Mouse (Mus musculus) forebrain, embryonic 15.5 days (tissue): ENCODE measurements around the gene Gcdh. TPM values are rescaled to one million over a fixed set of nuclear protein-coding genes. Genes with fewer than 3 reads are reported as not detected.

Experiments used
- ATAC-seq: fragments of 200-750 bp; cut with Nextera tagmentation; replicated peaks from 2 replicates; pipeline ENCODE4 v1.8.0; 2017; ENCODE audit warnings: mild to moderate bottlenecking, moderate TSS enrichment, moderate library complexity
- H3K27ac ChIP-seq: fragments of 300-500 bp; sonication (generic); replicated peaks from 2 replicates; pipeline ENCODE4 v1.5.1; 2015; ENCODE audit warnings: mild to moderate bottlenecking, inconsistent platforms
- H3K27me3 ChIP-seq: fragments of 300-500 bp; sonication (generic); 2 replicates; pipeline ENCODE4 v1.6.1; 2015; ENCODE audit warnings: inconsistent platforms
- H3K36me3 ChIP-seq: fragments of 300-500 bp; sonication (generic); 2 replicates; pipeline ENCODE4 v1.6.1; 2015; ENCODE audit warnings: mild to moderate bottlenecking, inconsistent platforms
- H3K4me1 ChIP-seq: fragments of 300-500 bp; sonication (generic); 2 replicates; pipeline ENCODE4 v1.6.1; 2015; ENCODE audit warnings: inconsistent platforms
- H3K4me2 ChIP-seq: fragments of 300-500 bp; sonication (generic); replicated peaks from 2 replicates; pipeline ENCODE4 v1.6.1; 2015; ENCODE audit warnings: mild to moderate bottlenecking, inconsistent platforms
- H3K4me3 ChIP-seq: fragments of 300-500 bp; sonication (generic); 2 replicates; pipeline ENCODE4 v1.5.1; 2015; ENCODE audit warnings: mild to moderate bottlenecking, inconsistent platforms
- H3K9ac ChIP-seq: fragments of 300-500 bp; sonication (generic); replicated peaks from 2 replicates; pipeline ENCODE4 v1.6.1; 2015; ENCODE audit warnings: mild to moderate bottlenecking, inconsistent platforms
- H3K9me3 ChIP-seq: fragments of 300-500 bp; sonication (generic); 2 replicates; pipeline ENCODE4 v1.6.1; 2016; ENCODE audit warnings: inconsistent platforms
- WGBS: fragments of 180-500 bp; shearing (Covaris S2); methylation state at CpG from one replicate; pipeline ENCODE4 v1.1.7; 2015; ENCODE audit warnings: mixed read lengths; 5-methylcytosine and 5-hydroxymethylcytosine counted together
- polyA plus RNA-seq: library from polyadenylated mRNA; unstranded; fragments of >200 nt; fragmentation: Nextera tagmentation; extraction: Ambion mirVana; gene quantifications from 2 replicates; pipeline ENCODE4 v1.2.1, GENCODE M21; 2015

Gene Gcdh
- polyA plus RNA-seq, 1 experiment from 2014 or later, result 36.2 TPM

DNA sequence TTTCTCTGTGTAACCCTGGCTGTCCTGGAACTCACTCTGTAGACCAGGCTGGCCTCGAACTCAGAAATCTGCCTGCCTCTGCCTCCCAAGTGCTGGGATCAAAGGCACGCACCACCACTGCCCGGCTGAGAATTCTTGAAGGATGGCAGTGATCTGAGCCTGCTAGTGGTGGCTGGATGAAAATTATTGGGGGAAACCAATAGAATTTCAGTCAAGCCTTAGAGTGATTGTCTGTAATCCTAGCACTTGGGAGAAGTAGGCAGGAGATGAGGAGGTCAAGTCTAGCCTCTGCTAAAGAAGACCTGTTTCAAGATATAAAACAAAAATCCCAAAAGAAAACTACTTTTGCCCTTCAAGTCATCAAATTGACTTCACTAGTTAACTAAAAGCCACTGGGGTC lies 37.3 kb downstream of the Gcdh start:
- no peak overlapping the region for H3K27ac ChIP-seq
- H3K4me3 ChIP-seq, result peak overlapping the region; percentile 63
- peaks cover 18% of the 10 kb centered on the region for H3K4me1 ChIP-seq
- no peak overlapping the region for H3K9ac ChIP-seq
- WGBS, result 96% methylated on average over 3 of the region's 3 CpGs
- H3K9me3 ChIP-seq, result no peaks in the 10 kb centered on the region
- peak; percentile 44 for ATAC-seq
- no peak overlapping the region for H3K4me2 ChIP-seq
- H3K27me3 ChIP-seq, result no peaks in the 10 kb centered on the region
- H3K36me3 ChIP-seq, result peaks cover 11% of the 10 kb centered on the region

GRCm38 (mm10) chr8:84847684-84848435 lies 45.9 kb downstream of the Gcdh start:
- H3K27ac ChIP-seq, result peak overlapping the region; percentile 82
- no peak for ATAC-seq
- peak overlapping the region; percentile 95 for H3K4me3 ChIP-seq
- WGBS, result 48% methylated on average over 6 of the region's 6 CpGs
- H3K4me2 ChIP-seq, result peak overlapping the region; percentile 68
- peak overlapping the region; percentile 70 for H3K9ac ChIP-seq
- H3K9me3 ChIP-seq, result no peaks in the 10 kb centered on the region
- peaks cover 24% of the 10 kb centered on the region for H3K36me3 ChIP-seq
- H3K4me1 ChIP-seq, result peaks cover 34% of the 10 kb centered on the region
- no peaks in the 10 kb centered on the region for H3K27me3 ChIP-seq

DNA sequence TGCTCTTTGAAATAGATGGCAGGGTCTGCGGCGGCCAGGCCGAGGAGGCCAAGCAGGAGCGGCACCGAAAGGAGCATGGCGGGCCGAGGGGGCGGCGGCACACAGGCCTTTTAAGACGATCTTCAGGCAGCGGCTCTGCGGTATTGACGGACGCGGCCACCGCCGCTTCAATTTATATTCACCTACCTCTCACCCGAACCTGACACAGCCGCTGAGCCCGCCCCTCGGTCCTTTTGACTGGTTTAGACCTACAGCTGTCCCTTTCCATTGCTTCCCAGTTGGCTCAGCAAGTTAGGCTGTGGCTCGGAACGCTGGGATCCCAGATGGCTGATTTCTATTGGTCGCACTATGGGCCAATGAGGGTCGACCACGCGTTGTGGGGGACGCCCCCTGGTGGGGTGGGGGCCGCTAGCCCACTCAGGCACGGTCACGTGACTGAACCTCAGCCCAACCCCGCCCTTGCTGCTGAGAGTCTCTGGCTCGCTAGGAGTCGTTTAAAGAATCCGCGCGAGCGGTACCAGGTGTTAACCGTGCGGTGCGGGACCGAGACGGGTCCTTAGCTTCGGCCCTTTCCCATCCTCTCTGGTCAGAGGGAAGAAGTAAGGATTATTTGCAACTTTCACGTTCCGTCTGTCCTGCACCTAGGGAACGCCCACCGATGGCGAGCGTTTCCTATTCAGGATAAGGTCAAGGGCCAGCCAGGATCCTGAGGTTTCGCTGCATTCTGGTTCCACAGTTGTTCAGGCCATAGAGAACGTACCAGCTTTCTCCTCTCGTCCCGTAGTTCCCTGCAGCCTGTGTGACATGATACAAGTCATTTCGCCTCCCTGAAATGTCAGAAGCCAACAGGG lies 46.8 kb downstream of the Gcdh start, which contains the start of gene Calr:
TSS of gene Calr (minus strand) at position 213 of the 851 bp plus-strand sequence.
- Histone ChIP-seq H3K9me3 (no peaks in the 10 kb centered on the region), H3K4me3 (peak within 1 kb of the TSS; percentile 95), H3K9ac (peak within 1 kb of the TSS; percentile 97), H3K27me3 (no peaks in the 10 kb centered on the region), H3K27ac (peak within 1 kb of the TSS; percentile 86), H3K4me2 (peak within 1 kb of the TSS; percentile 78), H3K36me3 (peaks cover 33% of the 10 kb centered on the region), H3K4me1 (peaks cover 37% of the 10 kb centered on the region)
- under 1% methylated on average over 55 of the region's 55 CpGs for WGBS
- ATAC-seq, result peak; percentile 99

GRCm38 (mm10) chr8:84846094-84846721 lies 47.5 kb downstream of the Gcdh start:
- no peaks in the 10 kb centered on the region for H3K9me3 ChIP-seq
- H3K4me2 ChIP-seq, result peak overlapping the region; percentile 78
- H3K9ac ChIP-seq, result peak overlapping the region; percentile 97
- WGBS, result under 1% methylated on average over 30 of the region's 30 CpGs
- no peak for ATAC-seq
- peak overlapping the region; percentile 86 for H3K27ac ChIP-seq
- H3K4me1 ChIP-seq, result peaks cover 37% of the 10 kb centered on the region
- no peaks in the 10 kb centered on the region for H3K27me3 ChIP-seq
- peak overlapping the region; percentile 95 for H3K4me3 ChIP-seq
- peaks cover 41% of the 10 kb centered on the region for H3K36me3 ChIP-seq

DNA sequence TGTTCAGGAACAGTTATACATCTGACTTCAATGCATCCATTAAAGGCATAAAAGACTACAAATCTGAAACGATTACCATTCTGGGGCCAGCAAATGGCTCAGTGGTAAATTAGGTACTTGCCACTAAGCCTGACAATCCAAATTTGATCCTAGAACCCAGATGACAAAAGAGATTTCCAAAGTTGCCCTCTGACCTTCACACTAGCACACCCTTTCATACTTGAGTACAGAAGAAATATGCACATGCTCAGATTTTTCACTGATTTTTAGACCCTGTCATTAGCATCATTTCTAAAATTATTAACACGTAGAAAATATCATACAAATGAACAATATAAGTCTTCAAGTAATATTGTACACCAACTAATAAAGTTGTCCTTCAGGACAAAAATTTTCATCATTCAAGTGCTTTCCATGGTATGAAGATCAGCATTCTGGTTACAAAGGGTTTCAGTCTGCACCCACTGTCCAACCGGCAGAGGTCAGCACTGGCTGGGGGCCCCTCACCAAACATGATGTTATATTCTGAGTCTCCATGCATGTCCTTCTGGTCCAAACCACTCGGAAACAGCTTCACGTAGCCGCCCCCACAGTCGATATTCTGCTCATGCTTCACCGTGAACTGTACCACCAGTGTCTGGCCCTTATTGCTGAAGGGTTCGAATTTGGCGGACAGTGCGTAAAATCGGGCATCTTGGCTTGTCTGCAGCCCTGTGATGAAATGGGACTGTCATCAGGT lies 48.2 kb downstream of the Gcdh start:
- peak overlapping the region; percentile 78 for H3K4me2 ChIP-seq
- ATAC-seq, result no peak
- peak overlapping the region; percentile 95 for H3K4me3 ChIP-seq
- 12% methylated on average over 12 of the region's 12 CpGs for WGBS
- no peaks in the 10 kb centered on the region for H3K9me3 ChIP-seq
- H3K27me3 ChIP-seq, result no peaks in the 10 kb centered on the region
- peak overlapping the region; percentile 97 for H3K9ac ChIP-seq
- H3K27ac ChIP-seq, result peak overlapping the region; percentile 86
- peaks cover 43% of the 10 kb centered on the region for H3K36me3 ChIP-seq
- peaks cover 37% of the 10 kb centered on the region for H3K4me1 ChIP-seq

DNA sequence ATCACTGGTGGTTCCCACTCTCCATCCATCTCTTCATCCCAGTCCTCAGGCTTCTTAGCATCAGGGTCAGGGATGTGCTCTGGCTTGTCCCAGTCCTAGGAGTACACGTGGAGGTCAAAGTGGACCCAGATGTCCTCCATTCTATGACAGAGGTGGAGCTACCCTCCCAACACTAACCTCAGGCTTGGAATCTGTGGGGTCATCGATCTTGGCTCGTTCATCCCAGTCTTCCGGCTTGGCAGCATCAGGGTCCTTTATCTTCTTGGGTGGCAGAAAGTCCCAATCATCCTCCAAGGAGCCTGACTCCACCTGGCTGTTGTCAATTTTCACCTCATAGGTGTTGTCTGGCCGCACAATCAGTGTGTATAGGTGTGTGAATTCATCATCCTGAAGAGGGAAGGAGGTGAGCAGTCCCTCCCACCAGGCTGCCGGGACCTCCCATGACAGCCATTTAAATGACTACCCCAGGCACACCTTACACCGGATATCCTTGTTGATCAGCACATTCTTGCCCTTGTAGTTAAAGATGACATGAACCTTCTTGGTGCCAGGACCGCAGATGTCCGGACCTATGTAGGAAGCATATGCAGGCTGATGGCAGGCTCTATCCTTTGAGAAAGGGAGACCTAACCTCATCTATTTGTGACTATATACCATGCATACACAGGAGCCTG lies 49.2 kb downstream of the Gcdh start:
- Histone ChIP-seq H3K27me3 (no peaks in the 10 kb centered on the region), H3K4me1 (peaks cover 42% of the 10 kb centered on the region), H3K4me2 (peak overlapping the region; percentile 78), H3K27ac (no peak overlapping the region), H3K9ac (peak overlapping the region; percentile 97), H3K36me3 (peaks cover 43% of the 10 kb centered on the region), H3K4me3 (peak overlapping the region; percentile 95), H3K9me3 (no peaks in the 10 kb centered on the region)
- no peak for ATAC-seq
- WGBS, result 92% methylated on average over 9 of the region's 9 CpGs

DNA sequence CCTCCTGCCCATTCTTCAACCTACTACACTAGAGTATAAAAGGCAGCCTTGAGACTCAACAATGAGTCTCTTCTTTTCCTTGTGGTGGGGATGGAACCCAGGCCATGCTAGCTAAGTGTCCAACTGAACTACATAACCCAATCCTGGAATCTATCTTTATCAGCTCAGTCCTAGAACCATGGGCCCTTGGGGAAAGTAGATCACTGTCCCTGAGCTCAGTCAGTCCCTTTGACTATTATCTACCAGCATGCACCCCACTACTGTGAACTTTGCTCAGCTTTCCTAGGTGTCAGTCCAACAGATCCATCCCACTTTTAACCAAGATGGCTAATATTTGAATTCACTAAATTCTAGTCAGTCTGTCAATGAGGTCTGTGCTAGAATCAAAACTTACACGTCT lies 52.2 kb downstream of the Gcdh start:
- Histone ChIP-seq H3K4me2 (no peak overlapping the region), H3K9ac (no peak overlapping the region), H3K36me3 (peaks cover 65% of the 10 kb centered on the region), H3K27ac (peak overlapping the region; percentile 88; the same call in 1 of the 2 replicates), H3K4me3 (no peak overlapping the region), H3K27me3 (no peaks in the 10 kb centered on the region), H3K4me1 (peaks cover 43% of the 10 kb centered on the region), H3K9me3 (no peaks in the 10 kb centered on the region)
- 79% methylated on average over 1 of the region's 1 CpGs for WGBS
- ATAC-seq, result no peak

GRCm38 (mm10) chr8:84840248-84840999 lies 53.3 kb downstream of the Gcdh start, which contains the start of gene Rad23a:
Gene Rad23a, minus strand, starts transcription at chr8:84840665.
- peak; percentile 95 for ATAC-seq
- Histone ChIP-seq H3K4me2 (peak within 1 kb of the TSS; percentile 60), H3K36me3 (peaks cover 76% of the 10 kb centered on the region), H3K9me3 (no peaks in the 10 kb centered on the region), H3K4me1 (peaks cover 54% of the 10 kb centered on the region), H3K27ac (peak within 1 kb of the TSS; percentile 88), H3K9ac (peak within 1 kb of the TSS; percentile 70), H3K4me3 (peak within 1 kb of the TSS; percentile 59), H3K27me3 (no peaks in the 10 kb centered on the region)
- WGBS, result under 1% methylated on average over 50 of the region's 55 CpGs

GRCm38 (mm10) chr8:84839875-84840247 lies 53.9 kb downstream of the Gcdh start:
- no peaks in the 10 kb centered on the region for H3K9me3 ChIP-seq
- H3K9ac ChIP-seq, result peak overlapping the region; percentile 70
- peaks cover 73% of the 10 kb centered on the region for H3K36me3 ChIP-seq
- peak overlapping the region; percentile 59 for H3K4me3 ChIP-seq
- H3K4me2 ChIP-seq, result peak overlapping the region; percentile 60
- ATAC-seq, result no peak
- H3K27me3 ChIP-seq, result no peaks in the 10 kb centered on the region
- peaks cover 53% of the 10 kb centered on the region for H3K4me1 ChIP-seq
- 2% methylated on average over 7 of the region's 7 CpGs for WGBS
- H3K27ac ChIP-seq, result peak overlapping the region; percentile 88

DNA sequence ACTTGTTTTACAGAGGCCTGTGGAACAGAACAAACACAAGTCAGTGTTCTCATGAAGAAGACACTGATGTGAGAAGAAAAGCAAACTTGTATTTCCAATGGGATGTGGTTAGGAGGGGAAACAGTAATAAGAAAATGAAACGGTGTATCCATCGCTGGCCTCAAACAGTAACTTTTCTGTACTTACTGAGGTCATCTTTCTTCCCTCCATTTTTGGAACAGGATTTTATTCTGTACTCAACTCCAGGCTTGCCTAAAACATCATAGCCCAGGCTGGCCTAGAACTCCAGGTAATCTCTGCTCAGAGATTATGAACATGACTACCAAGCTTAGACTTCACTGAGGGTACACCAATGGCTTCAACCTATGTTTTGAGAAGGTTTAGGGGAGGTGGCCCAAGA lies 54.3 kb downstream of the Gcdh start:
- Histone ChIP-seq H3K27ac (no peak overlapping the region), H3K4me2 (peak overlapping the region; percentile 60), H3K36me3 (peaks cover 69% of the 10 kb centered on the region), H3K4me3 (peak overlapping the region; percentile 59), H3K9ac (no peak overlapping the region), H3K4me1 (peaks cover 53% of the 10 kb centered on the region), H3K27me3 (no peaks in the 10 kb centered on the region), H3K9me3 (no peaks in the 10 kb centered on the region)
- no peak for ATAC-seq
- WGBS, result 99% methylated on average over 2 of the region's 2 CpGs
